Mouse (Mus musculus): ENCODE results near the gene Gnl1.
"Not testable (repeated sequence)": the region's sequence is repeated elsewhere in the genome, so short reads cannot be mapped to it uniquely, and the experiment has no call there.

The Gnl1 gene

DNA sequence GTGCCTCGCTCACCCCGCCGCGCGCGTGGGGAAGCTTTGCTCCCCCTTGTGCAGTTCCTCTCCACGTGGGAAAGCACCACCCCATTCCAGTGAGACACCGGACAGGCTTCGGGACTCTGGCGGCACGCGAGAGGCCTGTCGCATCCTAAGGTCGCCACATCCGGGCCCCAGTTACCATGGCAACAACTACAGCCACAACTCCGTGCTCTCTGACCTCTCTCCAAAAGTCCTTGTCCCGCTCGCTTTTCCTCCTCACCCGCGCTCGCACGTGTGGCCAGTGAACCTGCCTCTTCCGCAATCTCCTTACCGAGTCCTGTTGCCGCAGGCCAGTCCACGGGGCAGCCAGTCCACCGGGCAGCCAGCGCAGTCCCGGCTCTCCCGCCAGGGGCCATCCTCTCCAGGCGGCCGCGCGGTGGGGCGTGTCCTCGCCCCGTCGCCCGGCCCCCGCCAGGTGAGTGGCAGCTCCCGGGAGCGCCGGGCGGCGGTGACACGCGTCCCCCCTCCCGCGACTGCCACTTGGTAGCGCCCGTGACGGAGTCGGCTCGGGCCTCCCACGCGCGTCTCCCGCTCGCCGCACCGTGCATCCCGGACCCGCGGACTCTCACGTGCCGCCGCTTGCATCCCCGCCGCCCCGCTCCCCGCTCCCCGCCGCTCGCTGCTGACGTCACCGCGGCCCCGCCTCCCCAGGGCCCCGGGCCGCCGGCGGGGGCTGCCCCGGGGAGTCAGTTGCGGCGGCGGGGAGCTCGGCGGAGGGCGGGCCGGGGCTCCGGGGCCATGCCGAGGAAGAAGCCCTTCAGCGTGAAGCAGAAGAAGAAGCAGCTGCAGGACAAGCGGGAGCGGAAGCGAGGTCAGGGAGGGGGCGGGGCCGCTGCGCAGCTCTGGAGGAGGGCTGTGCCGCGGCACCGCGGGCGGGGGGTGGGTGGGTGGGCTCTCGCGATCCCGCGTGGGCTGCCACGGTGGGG is at the start of gene Gnl1, which contains the start of gene Prr3:
TSS of gene Gnl1 (plus strand) at position 451 of the 962 bp plus-strand sequence.
TSS of gene Prr3 (minus strand) at position 836 of the 962 bp plus-strand sequence.
- DNase-seq: peak; percentile 89

DNA sequence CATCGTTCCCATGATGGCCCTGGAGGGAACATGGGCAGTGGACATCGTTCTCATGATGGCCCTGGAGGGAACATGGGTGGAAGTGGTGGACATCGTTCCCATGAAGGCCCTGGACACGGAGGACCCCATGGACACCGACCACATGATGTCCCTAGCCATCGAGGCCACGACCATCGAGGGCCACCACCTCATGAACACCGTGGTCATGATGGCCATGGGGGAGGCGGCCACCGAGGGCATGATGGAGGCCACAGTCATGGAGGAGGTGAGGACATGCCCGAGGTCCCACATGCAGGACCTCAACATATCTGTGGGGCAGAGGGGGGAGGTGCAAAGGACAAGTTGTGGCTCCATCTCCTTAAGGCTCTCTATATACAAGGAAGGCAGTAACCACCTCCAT is 49.0 kb upstream of the Gnl1 start:
- no peak for DNase-seq

DNA sequence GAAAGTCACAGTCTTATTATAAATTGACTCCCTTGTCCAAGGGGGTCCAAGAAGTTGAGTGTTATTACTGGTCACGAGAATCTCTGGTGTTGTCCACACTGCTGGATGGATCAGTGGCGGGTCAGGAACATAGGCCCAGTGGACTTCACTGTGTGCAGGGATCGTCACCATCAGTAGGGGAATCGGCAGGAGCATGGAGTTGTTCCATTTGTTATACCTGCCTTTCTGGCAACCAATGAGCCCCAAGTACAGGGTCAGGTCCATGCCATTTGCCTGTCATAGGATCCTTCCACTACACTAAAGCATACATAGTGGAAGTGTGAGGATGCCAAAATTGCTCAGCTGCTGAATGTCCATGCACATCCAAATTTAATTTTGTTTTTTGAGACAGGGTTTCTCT is 47.0 kb upstream of the Gnl1 start:
- no peak for DNase-seq

DNA sequence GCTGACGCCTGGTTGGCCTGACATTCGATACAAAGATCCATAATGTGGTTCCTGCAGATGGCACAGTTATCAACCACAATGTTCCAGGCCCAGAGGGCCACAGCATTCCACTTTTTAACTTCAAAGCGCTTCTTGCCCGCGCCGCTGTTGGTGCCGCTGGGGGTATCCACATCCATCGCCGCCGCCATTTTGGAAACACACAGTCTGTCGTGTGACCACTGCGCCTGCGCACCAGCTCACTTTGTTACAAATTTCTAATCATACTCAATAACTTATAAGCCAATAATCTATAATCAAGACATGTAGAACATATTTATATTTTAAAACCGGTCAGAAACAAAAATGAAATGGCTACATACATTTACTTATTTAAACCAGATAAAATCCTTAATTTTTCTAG is 43.9 kb upstream of the Gnl1 start:
- not testable (repeated sequence) for DNase-seq

DNA sequence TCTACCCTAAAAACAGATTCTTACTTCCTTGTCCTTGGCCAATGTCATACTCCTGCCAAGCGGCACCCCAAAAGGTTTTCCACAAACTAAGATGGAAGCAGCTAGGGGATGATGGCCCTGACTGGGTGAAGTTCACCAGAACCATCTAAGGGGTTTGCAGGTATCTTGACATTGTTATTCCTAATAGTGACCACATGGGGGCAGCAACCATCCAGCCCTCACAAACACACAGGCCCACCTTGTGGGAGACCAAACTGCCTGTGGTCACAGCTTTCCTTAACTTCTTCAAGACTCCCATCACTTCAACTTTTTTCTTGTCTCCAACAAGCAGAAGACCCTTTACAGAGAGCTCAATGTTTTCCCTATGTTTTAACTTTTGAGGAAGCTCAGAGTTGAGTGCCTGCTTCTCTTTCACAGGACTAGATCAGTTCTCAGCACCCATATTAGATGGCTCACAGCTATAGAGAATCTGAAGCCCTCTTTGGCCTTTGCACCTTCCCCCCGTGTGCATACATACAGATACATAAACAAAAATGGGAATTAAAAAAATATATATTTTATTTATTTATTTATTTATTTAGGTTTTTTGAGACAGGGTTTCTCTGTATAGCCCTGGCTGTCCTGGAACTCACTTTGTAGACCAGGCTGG is 41.8 kb upstream of the Gnl1 start:
- peak; percentile 61 for DNase-seq

DNA sequence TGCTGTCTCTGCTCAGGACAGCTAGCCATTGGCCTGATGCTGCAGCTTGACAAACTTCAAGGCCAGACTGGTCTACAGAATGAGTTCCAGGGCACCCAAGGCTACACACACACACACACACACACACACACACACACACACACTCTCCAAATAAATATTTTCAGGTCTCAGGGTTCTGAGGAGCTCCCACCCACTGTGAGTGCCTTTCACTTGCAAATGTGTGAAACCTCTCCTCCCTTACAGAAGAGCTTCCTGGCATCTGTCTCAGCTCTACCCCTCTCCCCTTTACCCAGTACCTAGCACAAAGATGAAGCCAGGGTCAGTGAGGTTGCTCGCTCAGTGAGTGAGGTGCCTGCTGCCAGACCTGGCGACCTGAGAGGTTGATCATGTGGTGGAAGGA is 40.5 kb upstream of the Gnl1 start:
- DNase-seq: no peak

DNA sequence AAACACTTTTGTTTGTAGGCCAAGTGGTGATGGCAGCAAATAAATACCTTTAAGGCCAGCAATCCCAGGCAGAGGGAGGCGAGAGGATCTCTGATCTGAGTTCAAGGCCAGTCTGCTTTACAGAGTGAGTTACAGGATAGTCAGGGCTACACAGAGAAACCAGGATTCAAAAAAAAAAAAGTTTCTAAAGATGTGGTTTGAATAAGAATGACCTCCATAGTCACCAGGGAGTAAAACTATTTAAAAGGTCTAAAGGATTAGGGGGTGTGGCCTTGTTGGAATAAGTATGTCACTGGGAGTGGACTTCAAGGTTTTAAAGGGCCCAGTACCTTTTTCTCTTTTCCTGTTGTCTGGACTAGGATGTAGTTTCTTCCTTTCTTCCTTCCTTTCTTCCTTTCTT is 39.7 kb upstream of the Gnl1 start:
- DNase-seq: no peak

DNA sequence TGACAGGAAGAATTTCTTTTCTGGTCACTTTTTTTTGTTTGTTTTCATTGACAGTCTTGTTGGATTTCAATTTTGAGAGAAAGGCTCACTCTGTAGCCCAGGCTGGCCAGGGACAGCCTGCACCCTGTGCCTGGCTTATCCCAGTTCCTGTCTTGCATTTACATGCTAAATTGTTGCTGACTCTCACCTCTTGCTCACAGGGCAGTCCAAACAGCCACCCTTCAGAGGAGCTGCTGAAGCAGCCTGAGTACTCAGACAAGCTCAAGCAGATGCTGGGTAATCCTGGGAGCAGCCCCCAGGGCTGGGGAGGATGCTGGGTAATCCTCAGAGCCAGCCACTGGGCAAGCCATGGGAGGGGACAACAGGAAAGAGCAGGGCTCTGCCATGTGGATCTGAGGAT is 28.7 kb upstream of the Gnl1 start:
- DNase-seq: not testable (repeated sequence)

DNA sequence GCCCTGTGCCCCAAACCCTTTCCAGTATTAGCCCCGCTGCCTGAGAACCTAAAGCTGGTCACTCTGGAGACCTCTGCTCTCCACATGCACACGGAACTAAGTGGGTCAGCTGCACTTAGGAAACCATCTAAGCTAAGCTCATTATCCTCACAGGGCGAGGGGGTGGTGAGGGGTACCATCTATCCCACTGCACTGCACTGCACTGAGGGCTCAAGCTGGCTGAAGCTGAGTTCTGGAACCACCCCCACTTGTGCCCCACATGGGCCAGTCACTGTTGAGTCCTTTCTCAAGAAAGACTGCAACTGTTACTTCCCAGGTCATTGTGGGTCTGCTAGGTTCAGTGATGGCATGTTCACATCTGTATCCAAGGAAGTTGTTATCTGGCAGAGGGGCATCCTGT is 27.1 kb upstream of the Gnl1 start:
- not testable (repeated sequence) for DNase-seq

DNA sequence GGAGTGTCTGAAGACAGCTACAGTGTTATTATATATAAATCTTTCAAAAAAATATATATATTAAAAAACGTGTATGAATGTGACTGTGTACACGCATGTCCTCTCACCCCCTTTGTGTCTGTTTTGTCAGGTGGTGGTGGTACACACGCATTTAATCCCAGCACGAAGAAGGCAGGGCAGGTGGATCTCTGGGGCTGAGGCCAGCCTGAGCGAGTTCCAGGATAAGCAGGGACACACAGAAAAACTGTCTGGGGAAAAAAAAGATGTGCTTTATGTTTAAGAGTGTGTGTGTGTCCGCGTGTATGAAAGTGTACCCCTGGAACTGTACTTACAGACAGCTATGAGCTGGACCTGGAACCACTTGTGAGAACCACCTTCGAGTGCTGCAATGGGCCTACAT is 25.0 kb upstream of the Gnl1 start:
- DNase-seq: no peak

DNA sequence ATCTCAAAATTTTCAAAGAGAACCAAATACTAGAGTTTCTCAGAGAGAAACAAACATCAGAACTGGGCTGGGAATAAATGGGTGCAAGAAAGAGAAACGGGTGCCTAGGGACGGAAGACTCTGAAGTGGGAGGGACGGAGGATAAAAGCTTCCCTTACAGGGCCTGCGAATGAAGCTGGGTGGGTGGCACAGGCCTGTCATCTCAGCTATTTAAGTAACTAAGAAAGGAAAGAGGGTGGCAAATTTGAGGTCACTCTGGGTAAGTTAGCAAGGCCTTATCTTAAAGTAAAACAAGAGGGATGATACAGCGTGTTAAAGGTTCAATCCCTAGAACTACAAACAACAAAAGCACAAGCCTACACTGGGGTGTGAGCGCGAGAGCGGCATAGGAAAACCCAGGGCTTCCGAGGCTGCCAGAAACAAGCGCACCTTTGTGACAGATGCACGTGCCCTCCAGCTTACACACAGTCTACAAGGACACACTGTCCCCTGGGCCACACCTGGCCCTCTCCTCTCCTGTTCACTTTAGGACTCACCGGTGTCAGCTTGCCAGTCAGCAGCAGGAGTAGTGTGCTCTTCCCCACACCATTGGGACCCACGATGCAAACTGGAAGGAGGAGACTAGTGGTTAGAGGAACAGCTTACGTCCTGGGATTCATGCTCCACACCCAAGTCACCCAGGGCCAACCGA is 21.0 kb upstream of the Gnl1 start:
- no peak for DNase-seq

DNA sequence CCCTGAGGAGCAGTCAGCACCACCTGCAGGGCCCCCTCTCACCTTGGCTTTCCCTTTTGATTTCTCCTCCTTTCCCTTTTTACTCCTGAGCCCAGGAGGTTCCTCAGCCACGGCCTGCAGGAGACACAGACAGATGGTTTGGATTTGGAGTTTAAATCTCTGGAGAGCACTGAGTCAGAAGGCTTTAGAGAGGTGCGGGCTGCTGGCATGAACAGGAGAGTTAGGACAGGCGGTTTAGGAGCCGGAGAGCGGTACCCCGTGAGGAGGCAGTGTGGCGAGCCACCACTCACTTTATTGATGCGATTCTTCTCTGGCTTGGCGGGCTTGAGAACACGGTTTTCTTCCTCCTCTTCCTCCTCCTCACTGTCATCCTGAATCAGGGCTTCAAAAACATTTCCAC is 16.4 kb upstream of the Gnl1 start:
- DNase-seq: no peak

DNA sequence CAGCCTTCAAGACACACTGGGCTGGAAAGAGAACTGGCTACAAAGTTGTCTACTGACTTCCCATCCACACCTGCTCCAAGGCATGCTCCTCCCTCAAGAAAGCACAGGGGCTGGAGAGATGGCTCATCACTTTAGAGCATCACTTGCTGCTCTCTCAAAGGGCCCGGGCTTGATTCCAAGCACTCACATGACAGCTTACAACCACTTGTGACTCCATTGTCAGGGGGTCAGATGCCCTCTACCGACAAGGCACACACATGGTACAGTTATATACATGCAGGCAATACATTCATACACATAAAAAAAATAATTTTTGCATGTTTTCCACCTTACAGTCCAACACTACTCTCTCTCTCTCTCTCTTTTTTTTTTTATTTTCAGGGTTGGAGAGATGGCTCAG is 12.0 kb upstream of the Gnl1 start:
- no peak for DNase-seq

DNA sequence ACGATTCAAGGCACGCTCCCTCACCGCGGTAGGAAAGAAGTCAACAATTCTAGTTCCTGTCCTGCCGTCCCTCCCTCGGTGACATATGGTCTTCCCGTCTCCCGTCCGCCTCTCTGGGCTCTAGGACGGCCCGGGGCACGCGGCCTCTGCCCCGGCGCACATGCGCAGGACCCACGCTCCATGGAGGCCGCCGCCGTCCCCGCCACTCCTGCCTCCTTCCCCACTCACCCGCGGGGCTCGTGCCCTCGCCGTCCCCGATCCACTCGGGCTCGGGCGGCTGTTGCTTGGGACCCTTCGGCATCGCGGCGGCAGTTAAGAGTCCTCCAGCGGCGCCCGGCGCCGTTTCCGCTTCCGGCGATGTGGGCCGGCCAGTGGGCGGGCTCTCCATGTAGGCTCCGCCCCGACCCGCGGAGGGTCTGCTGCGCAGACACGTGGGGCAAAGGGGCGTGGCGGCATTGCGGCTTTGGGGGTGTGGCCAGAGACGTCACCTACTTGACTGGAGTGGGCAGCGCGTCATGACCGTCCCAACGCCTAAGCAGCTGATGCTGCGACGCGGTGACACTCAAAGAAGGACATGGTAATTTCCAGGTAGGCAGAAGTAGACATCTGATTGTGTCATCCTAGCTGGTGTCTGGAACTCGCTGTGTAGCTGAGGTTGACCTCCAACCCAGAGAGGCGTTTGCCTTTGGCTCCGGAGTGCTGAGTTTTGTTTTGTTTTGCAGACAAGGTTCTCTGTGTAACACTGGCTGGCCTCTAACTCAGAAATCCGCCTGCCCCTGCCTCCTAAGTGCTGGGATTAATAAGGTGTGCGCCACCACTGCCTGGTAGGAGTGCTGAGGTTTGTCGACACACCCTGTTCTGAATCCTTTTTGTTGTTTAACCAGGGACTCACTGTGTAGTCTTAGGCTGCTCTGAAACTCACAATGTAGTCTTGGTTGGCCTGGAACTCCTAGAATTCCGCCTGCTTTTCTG is 9.9 kb upstream of the Gnl1 start, which contains the start of gene Abcf1:
TSS of gene Abcf1 (minus strand) at position 344 of the 972 bp plus-strand sequence.
- DNase-seq: peak; percentile 100

DNA sequence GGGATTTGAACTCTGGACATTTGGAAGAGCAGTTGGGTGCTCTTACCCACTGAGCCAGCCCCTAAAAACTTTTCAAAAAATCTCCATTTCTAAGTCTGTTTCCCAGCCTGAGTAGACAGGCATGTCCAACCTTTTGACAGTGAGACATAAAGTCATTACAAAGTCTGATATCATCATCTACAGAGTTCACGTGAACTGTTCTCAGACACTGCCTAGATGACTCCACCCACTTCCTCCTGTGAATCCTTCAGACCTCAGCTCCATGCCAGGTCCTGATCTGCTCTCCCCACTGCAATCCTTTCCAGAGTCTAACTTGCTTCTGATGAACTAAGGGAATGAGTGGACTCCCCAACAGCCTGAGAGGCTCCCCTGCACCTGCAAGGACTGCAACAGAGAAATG is 7.5 kb upstream of the Gnl1 start:
- DNase-seq: no peak

DNA sequence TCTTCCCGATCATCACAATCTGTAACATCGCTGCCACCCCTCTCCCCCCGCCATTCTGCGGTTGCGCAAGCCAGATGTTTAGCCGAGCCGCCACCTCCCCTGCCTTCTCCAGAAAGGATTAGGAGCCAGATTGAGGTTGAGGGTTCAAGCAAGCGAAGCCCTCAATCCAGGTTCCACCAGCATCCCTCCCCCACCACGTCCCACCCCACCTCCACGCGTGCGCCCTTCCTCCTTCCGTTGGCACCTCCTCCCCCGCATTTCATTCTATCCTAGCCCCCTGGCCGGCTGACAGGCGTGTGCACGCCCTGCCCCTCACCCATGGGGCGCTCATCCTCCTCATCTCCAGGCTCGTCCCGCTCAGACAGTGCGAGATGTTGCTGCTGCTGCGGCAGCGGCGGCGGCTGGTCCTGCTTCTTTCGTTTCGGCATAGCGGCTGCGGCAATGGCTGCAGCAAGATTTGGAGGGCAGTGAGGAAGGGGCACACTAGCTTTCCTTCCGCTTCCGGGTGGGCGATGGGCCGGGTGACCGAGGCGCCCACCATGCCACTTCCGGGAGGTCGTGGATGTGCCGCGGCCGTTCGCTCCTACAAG is 745 bp upstream of the Gnl1 start:
- peak; percentile 22 for DNase-seq

DNA sequence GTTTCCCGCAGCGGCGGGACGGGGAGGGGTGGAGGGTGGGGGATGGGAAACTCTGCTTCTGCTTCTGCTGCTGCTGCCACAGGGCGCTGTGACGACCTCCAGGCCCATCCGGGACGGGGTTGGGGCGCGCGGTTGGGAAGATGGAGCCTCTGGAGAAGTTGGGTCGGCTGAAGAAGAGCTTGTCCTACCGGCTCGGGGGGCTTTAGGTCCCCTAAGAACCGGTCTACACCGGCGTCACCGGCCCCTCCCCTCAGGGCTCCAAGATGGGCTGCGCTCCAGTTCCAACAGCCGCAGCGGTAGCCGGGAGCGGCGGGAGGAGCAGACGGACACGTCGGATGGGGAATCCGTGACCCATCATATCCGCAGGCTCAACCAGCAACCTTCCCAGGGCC is 708 bp downstream of the Gnl1 start:
- peak; percentile 49 for DNase-seq

DNA sequence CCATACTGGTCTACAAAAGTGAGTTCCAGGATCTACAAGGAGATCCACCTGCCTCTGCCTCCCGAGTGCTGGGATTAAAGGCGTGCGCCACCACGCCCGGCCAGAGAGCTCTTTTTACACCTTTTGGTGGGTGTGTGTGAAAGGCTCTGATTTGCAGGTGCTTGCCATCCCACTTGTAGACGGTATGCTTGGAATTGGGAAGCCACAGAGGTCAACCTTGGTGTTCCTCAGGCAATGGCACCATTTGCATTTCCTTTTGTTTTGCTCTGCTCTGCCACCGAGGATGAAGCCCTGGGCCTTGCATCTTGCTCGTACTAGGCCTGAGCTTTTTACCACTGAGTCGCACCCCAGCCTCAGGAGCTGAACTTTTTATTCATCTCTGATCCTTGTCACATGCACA is 2.1 kb downstream of the Gnl1 start:
- no peak for DNase-seq

DNA sequence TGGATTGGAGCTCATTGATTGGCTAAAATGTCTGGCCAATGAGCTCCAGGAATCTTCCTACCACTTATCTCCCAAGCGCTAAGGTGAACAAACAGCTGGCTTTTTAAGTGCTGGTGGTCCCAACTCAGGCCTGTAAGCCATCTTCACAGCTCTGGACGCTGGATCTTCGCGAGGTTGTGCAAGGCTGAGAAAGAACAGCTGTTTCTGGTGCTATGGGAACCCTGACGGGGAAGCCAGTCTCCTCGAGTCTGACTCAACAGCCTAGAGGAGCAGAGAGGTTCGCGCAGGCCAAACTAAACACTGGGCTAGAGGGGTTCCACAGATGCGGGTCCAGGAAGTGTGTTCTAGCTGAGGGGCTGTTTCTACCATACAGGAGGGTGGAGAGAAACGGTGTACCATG is 12.1 kb downstream of the Gnl1 start:
- DNase-seq: peak; percentile 20

DNA sequence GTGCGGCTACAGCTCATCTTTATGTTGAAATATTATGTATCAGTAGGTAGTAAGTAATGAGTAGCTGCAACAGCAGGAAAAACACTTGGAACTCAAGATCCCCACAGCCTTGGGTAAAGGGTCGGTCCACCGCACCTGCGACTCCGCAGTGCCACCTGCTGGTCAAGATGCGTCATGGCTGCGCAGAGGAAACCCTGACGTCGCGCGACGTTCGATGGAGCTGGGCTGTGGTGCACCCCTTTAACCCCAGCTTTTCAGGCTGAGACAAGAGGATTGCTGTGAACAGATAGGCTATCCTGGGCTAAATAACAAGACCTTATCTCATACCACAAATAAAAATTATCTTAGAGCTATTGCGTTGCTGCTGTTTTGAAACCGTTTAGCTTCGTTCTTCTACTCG is 14.0 kb downstream of the Gnl1 start:
- peak; percentile 86 for DNase-seq

DNA sequence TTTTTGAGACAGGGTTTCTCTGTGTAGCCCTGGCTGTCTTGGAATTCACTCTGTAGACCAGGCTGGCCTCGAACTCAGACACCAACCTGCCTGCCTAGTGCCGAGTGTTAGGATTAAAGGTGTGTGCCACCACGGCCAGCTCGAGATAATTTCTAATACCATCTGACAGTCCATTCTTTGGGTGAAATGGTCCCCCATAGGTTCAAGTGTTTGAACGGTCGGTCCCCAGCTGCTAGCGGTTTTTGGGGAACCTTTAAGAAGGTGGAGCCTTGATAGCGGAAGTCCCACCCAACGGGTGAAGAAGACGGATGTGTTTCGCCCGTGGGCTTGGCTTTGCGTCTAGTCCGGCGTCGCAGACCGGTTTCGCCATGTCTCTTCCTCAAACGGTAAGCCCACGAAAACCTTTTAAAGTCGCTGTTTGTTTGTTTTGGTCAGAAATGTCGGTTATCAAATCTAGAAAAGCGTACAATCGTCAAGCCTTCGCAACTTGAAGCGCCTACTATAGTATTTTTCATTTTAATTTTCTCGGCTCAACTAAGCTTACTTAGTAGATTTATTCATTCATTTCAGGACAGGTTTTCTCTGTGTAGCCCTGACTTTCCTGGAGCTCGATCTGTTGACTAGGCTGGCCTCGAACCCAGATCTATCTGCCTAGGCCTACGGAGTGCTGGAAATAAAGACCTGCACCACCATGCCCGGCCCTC is 14.7 kb downstream of the Gnl1 start:
- DNase-seq: peak; percentile 82
